Mouse (Mus musculus): ENCODE measurements at regions not wholly inside any gene's neighbourhood (a gene's known extent, or its start where the extent isn't known, plus 50 kb on each side); places are given as distances from the start of the nearest gene placed in this dataset.

DNA sequence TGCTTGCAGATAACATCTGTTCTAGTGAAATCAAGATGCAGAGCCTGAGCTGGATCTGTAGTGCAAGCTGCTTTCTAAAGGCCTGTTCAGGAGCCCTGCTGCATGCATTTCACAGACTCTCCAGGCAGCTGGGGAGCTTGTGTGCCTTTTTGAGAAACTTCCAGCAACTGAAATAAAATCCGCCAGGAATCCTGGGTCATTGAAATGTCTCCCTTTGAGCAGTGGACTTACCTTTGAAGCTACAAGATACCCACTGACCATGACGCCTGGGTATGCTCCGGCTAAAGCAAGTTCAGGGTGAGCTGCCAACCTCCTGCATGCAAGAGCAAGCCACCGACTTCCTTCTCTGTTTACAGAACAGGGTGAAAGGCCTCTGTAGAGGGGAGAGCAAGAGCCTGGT lies 278.7 kb downstream of the Cenpw start:
- no peak for DNase-seq

DNA sequence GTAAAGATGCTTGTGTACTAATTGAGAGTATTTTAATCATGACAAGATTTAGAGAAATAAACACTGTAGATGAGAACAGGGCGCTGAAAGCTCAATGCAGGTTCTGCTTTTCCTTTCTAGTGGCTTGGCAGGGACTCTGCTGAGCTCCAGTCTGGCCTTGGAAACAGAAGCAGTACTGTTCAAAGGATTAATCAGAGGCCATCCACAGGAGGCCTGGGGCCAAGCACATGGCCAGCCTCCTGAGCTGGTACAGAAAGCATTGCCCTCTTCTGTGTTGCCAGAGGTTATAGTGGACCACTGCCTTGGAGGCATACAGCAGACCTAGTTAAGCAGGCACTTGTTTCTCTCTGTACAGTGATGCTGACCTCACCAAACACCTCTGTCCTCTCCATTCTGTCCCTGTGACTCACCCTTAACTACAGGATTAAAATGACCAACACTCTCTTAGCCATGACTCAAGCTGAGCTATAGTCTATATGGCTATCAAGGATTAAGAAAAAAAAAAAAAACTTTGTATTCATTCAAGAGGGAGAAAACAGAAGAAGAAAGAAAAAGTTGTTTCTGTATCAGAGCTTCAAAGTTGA lies 302.5 kb downstream of the Cenpw start:
- peak; percentile 6 for DNase-seq

DNA sequence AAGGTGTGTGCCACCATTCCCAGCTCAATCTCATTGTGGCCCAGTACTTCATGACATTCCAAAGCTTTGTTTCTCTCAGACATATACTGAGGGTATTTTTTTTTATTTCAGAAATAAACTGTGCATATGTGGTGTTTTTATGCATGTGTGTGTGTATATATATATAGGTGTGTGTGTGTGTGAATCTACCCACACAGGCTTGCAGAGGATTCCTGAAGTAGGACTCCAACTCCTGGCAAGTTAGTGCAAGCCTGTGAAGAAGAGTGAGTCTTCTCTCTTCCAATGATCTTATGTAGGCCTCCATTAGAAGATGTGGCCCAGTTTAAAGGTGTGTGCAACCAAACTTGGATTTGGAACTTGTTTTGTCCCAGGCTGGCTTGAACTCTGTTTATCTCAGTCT lies 328.9 kb upstream of the Rspo3 start:
- DNase-seq = no peak

DNA sequence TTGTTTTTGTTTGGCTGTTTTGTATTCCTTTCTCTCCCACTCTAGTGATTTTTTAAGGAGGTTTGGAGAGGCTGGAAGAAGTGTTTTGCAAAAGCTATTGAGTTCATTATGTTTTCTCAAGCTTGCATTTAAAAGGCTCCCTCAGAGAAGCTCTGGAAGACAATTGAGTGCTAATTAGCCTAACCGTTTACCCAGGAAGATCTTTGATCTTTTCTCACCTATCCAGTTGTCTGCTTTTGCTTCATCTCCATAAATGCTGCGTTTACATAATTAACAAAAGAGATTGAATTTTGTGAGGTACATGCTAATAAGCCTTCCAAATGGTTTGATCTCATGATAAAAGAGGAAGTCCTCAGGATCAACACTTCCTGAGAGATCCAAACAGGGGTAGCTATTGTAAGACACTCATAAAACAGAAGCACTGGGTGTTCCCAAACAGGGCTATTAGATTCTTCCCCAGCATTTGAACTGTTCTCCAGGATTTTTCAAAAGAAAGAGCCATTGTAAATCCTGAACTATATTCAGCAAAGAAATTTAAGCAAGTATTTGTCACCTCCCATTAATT lies 320.2 kb upstream of the Rspo3 start:
- DNase-seq = no peak

DNA sequence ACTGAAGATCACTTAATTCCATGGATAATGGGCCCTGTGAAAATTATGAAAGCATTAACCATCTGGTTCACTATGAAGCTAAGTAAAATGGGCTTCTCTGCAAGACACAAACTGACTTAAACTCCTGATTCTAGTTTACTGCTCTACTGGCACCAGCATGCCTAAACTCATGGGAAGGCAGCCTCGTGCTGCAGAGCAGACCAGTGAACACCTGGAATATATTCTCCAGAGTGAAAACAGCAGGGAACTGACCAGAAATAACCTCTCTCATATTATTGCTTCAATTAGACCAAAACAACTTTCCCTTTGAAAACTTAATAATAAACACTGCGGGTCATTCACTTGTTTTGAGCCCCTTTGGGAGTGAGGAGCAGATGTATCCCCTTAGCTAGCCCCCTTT lies 316.8 kb upstream of the Rspo3 start:
- no peak for DNase-seq

DNA sequence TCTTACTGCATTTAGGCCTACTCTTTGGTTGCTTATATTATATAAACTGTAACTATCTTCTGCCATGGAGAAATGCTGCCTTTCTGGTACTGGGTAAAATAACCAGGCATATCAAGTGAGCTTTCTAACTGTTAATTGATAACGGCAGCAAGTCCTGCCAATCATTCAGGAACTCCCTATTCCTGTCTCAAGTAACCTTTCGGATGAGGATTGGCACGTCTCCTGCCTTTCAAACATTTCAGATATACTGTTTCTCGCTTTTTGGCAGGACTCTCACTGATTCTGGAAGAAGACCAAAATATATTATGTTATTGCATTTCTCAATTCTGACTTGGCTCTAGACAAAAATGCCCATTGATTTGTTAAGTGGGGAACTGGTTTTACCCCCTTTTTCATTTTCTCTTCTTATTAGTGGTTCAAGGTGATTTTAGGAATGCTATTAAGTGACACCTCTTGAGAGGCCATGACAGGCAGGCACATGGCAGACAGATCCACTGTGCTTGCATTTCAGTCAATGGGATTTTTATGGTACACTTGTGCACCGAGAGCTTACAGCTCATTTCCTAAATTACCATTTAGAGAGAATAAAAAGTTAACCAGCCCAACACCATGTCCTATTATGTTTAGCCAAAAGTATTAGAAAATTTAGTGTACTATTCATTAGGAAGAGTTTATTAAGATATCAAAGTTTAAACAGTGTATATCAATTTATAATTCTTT lies 289.4 kb upstream of the Rspo3 start:
- DNase-seq = no peak

DNA sequence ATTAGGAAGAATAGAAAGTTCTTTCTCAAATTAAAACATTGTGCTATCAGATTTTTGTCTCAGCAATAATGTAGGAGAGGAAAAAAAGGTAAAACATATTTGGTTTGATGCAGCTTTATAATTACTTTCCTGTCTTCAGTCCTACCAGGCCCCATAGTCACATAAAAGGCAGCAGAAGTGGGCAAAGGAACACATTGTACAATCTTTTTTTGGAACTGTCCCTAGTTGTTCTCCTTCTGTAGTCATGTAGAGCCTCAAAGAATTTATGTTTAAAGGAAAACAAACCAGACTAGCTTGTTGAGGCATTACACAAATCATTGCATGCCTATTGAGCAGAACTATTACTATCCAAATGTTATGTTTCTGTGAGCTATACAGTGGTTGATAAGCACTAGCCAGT lies 288.7 kb upstream of the Rspo3 start:
- no peak for DNase-seq

DNA sequence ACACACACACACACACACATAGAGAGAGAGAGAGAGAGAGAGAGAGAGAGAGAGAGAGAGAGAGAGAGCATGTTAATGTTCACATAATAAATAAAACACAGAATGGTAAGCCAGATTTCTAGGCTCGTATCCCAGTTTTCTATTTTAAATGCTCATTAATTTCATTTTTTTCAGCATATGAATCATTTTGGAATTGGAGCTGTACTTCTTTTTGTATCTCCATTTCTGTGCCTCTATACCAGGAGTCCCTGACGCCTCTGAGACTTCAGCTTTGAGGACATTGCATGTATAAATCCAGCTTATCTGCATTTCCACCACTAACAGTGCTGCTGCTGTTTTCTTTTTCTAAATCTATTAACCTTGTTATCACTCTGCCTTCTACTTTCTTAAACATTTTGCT lies 287.5 kb upstream of the Rspo3 start:
- DNase-seq = no peak

DNA sequence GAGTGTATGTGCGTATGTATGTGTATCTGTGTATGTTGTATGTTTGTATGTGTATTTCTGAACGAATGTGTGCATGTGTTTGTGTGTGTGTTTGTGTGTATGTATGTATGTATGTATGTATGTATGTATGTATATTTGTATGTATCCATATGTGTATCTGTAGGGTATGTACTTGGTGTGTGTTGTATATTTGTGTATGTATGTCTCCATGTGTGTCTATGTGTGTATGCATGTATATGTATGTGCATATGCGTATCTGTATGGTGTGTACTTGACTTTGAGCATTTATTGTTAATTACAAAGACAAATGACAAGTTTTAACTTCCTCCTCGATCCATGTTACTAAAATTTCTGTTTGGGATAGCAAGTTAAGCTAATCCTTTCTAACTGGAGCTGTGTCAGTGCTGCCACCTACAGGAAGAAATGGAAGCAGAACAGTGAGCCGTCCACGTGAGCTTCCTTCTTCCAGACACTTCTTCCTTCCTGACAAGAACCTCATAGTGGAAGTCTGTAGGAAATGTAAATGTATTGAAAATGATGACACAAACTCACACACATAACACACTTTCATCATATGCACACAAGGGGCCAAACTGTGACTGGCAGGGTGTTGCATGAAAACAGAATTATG lies 268.4 kb upstream of the Rspo3 start:
- DNase-seq = peak; percentile 41

DNA sequence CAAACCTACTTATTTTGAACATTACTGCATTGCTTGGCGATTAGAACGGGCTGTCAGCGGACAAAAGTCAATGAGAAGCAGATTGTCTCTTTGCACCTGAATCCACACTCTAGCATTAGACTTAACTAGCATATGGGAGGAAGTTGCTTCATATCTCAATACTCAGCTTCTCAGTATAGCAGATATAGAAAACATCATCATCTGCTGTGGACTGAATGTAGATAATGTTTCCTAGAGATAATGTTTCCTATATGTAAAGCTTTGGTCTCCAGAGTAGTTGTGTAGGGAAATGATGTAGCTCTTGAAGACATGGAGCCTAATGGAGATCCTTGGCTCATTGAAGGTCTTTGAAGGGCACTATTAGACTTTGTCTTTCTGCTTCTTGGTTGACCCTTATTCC lies 267.0 kb upstream of the Rspo3 start:
- no peak for DNase-seq

DNA sequence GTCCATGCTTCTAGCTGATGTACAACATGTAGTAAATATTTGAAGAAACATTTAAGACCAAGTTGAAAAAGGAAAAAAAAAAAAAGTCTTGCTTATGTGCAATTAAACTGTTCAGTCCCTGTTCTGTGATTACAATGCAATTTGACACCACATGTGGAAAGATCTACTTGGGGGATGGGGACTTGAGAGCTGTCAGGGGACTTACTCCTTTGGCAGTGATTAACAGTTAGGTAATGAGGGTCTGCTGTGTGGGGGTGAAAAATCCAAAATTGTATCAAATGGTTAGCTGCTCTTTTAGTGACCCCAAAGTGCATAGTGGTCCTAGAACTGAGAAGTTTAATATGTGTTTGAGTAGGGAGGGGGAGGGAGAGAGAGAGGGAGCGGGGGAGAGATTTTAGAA lies 259.0 kb upstream of the Rspo3 start:
- DNase-seq = no peak

DNA sequence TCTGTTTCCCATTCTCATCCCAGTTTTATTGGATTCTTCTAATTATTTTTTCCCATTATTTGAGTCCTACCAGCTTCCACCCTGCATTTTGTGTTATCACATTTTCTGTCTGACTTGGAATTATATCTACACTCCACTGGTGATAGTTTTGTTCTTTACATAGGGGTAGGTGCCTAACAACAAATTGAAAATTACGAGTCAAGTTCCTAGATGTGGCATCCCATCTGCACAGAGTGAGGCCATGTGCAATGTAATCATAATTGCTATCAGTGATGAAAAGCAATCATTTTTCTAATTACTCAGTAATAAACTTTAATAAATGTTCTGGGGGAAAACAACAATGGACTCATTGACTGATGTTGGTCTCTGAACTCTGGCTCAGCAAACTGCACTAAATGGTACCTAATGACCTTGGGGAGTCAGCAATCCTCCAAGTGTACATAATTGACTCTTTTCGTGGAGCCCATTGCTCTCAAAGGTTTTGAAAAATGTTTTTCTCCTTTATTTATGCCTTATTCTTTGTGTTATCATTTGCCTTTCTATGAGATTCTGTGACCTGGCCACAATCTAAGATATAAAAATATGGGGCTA lies 250.6 kb upstream of the Rspo3 start:
- DNase-seq = no peak

DNA sequence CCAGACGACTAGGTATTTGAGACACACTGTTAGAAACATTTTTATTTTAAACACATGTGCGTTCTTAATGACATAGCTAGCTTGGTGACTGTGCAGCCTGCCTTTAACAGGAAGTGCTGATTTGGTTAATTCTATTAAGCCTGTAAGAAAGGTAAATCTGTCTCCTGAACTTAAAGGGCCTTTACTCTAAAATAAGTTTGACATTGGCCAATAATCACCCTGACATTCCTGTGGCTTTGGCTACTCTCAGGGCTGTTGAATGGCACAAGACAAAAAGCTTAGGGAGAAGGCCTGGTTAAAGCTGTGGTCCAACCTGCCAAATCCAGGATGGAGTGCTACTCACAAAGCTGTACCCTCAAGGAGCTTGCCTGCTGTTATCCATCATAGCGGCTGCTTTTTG lies 201.0 kb upstream of the Rspo3 start:
- no peak for DNase-seq

DNA sequence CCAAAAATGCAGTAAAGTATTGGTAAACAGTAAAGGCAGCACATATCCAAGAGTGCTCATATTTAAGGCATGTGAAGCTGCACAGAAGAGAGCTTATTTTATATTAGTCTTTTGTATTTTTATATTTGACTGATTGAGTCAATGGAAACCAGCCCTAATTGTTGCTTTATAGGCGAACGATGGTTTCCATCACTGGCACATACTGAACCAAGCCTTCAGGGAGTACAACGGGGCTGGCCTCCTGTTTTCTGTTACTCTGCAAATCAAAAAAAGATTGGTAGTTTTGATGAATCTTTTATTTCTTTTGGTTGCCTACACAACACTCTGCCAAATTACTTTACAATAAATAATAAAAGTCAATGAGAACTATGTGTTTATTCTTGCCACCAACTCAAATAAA lies 189.7 kb upstream of the Rspo3 start:
- DNase-seq = no peak

DNA sequence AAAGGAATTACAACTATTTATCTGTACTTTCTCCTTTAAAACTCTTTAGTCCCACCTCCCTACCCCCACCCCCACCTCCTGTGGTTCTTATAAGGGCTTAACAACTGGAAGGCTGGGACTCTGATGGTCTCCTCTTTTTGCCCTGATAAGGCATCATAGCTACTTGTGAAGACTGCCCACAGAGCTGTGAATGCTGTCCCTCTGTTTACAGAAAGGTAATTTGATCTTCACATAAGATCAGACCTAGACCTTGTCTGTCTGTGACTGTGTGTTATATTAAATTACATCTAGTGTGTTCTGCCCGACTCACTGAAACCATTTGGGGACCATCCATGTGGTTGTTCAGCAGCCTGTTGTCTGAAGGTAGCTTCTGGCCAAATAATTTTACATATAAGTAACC lies 175.3 kb upstream of the Rspo3 start:
- DNase-seq = no peak

DNA sequence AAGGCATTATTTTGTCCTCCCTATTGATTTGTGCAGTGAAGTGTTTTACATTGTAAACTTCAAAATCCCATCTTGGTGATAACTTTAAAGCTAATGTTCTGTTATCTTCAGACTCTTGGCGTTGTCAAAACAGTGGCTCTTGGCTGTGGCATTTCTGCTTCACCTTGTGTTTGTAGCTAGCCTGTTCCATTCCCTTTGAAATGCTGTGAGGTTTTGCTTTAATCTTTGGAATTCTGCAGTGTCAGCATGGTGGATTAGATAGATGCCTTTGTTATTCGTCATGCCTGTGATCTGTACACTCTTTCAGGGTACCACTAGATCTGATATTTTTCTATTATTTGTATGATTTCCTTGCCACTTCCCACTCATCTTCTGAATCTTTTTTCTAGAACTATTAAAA lies 173.0 kb upstream of the Rspo3 start:
- no peak for DNase-seq

DNA sequence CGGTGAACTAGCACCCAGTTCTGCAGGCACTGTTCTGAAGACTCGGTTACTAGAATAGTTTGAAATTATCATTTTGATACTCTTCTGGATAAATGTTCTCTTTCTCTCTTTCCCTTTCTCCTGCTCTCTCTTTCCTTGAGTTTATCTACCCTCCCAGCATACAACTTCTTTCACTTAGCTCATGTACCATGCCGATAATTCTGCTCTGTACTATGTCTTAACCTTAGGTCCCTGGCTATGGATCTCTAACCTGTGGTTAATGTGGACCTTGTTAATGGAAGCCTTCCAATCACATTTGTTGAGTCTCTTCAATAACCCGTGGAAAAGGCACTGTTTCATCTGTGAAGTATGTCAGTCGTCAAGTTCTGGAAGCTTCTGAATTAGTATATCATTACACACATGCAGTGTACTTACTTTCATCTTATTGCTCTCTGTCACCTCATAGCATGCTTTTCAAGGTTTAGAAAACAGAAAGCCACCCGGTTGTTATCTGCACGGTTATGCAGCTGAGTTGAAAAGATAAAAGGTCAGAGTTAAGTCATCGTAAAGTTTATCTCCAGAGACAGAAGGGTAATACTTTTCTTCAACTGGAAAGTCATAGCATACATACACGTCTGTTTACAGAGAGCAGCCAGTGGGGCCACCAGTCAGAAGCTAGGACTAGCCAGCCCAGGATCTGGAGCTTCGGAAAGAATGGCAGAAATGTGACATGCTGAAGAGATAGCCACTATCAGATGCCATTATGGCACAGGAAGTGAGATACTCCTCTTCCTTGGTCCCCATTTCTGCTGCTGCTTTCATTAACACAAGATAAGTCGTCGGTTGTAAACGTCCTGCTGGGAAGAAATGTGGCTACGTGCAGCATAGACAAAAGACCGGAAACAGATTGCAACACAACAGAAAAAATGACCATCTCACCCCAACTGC lies 157.6 kb upstream of the Rspo3 start:
- DNase-seq = no peak

DNA sequence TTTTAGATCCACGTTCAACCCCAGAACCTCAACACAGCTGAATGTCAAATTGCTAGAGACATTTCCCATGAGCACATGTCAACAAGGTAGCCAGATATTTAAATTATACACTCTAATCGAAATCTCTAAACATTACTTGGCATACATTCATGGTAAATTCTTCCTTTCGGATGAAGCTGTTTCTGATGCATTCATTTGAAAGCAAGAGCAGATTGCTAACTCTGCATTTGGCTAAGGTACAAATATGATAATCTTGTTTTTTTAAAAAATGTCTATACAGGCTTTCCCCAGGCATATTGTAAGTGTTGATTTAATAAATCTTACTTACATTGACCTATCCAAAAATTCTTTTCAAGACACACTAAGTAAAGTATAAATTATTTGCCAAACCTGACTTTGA lies 153.9 kb upstream of the Rspo3 start:
- no peak for DNase-seq

DNA sequence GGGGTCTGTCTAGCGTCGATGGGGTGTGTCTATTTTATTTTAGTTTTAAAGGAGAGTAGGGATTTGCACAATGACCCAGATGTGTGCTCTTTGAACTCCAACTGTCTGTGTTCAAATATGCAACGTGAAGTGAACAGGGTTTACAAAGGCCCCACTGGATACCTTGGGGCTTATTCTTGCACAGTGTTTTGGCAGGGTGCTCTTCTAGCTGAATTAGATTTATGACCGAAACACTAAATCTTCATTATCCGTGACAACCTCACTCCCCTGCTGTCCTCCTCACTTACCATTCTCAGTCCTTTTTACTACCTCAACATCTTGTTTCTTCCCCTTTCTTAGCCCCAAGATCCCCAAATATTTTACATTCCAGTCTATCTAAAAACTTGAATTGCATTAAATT lies 151.3 kb upstream of the Rspo3 start:
- no peak for DNase-seq

DNA sequence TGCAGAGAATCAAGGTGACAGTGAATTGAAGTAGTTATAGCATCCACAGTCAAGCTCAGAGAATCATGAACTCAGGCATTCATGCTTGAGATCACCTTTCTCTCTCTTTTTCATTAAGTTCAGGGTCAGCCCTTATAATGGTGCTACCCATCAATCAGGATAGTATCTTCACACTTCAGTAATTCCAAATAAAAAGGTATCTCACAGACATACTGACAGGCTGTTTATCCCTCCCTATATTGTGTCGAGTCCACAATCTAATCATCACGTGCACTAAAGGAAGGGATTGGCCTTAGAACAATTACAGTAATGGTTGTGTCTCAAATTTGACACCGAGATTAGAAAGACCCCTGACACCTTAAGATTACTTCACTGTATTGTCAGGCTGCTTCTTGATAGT lies 138.7 kb upstream of the Rspo3 start:
- DNase-seq = no peak

DNA sequence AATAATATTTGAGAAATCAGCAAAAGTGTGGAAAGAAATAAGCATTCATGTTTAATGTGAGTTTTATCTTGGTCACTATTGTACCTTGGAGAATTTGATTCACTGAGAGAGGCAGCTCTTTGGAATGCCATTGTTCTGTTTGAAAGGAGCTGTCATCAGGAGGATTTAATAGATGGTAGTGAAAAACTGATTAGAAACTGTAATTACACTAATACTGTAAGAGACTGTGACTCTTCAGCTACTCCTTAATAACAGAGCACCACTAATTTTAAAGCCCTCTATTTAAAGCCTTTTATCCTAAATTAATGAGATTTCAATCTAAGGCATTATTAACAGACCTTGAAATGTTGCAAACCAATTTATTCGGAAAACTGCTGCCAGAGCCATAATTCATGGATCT lies 126.1 kb upstream of the Rspo3 start:
- DNase-seq = no peak

DNA sequence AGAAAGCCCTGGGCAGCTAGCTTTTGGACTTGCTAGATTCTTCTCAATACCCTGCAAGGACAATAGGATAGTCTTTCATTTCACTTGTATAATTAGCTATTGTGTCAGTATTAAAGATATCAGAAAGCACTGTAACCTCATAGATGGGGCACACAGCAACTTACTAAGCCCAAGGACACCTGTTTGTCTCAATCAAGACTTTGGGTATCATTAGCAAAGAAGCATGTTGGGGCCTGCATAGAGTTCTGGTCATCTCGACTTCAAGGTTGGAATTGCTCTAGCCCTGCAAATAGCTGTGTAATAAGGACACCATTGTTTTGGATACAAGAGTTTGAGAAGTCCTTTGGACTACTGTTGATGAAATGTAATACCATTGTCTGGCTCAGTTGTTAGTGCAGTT lies 104.6 kb upstream of the Rspo3 start:
- DNase-seq = no peak

DNA sequence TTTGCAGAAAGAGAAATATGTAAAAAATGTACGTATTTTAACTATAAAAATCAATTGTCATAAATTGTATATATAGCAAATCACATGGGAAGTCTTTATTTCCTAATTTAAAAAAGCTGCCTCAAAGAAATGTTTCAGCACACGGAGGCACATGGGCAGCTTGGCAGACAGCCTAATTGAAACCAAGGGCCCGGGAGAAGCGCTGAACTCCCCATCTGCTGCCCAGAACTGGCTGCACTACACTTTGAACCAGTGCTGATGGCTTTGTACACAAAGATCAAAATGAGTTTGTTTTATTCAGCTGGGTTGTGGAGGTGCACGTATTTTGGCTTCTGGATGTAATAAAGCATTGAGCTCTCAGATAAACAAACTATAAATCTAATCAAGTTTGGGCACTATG lies 100.2 kb upstream of the Rspo3 start:
- DNase-seq = no peak

All from right cerebral cortex, postnatal 14 days (tissue).